Mouse (Mus musculus): ENCODE data around the gene Tcf7l2. TPM values are rescaled to one million over a fixed set of nuclear protein-coding genes. Genes with fewer than 3 reads are reported as not detected.

Tcf7l2 gene
- polyA plus RNA-seq, 2 experiments = 7.8 to 18.4 TPM

DNA sequence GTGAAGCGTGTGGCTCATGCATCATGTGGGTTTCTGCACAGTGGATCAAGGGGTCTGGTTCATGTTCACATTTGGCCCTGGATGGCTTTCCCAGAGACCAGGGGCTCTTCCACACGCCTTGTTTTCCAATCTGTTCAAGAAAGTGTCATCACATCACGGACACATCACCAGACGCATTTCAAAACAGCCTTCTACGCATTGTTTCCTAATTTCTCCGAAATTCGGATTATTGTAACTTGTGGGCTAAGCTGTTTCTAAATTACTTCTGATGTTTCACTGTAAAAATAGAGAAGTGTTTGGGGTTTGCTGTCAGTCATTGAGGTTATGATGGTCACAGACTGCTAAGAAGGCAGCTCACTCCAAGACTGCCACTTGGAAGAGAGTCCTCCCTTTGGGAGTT is 78.6 kb downstream of the Tcf7l2 start:
- H3K27ac ChIP-seq = no peak overlapping the region
- no peak overlapping the region for H3K4me3 ChIP-seq (ENCODE audit: insufficient read depth in 1 of 2, low read depth in 2 of 2, low read length in 2 of 2)
- no peaks in the 10 kb centered on the region; a peak in 1 of 4 replicates for H3K4me1 ChIP-seq (replicated peaks; ENCODE audit: control insufficient read depth in 2 of 2, insufficient read depth in 2 of 2, low read length in 1 of 2)
- WGBS (ENCODE audit: insufficient replicate concordance) = 72% methylated on average over 7 of the region's 7 CpGs
- no peak overlapping the region for H3K9ac ChIP-seq (replicated peaks)
- H3K4me2 ChIP-seq (ENCODE audit: low read depth) = no peak overlapping the region
- no peaks in the 10 kb centered on the region for H3K9me3 ChIP-seq (ENCODE audit: control insufficient read depth, low read length)
- DNase-seq (ENCODE audit: low read depth in 3 of 3, low spot score in 3 of 3) (no peak), ATAC-seq (ENCODE audit: insufficient read depth) (no peak)
- H3K36me3 ChIP-seq (replicated peaks; ENCODE audit: control insufficient read depth, insufficient read depth, low read depth) = no peaks in the 10 kb centered on the region
- TF ChIP-seq EP300 (IDR thresholded peaks at IDR 0.05; ENCODE audit: low read depth) (no peak), CTCF (IDR thresholded peaks at IDR 0.05; ENCODE audit: low read depth) (no peak)
- H3K27me3 ChIP-seq (ENCODE audit: control insufficient read depth, insufficient read depth, low read length) = no peaks in the 10 kb centered on the region

DNA sequence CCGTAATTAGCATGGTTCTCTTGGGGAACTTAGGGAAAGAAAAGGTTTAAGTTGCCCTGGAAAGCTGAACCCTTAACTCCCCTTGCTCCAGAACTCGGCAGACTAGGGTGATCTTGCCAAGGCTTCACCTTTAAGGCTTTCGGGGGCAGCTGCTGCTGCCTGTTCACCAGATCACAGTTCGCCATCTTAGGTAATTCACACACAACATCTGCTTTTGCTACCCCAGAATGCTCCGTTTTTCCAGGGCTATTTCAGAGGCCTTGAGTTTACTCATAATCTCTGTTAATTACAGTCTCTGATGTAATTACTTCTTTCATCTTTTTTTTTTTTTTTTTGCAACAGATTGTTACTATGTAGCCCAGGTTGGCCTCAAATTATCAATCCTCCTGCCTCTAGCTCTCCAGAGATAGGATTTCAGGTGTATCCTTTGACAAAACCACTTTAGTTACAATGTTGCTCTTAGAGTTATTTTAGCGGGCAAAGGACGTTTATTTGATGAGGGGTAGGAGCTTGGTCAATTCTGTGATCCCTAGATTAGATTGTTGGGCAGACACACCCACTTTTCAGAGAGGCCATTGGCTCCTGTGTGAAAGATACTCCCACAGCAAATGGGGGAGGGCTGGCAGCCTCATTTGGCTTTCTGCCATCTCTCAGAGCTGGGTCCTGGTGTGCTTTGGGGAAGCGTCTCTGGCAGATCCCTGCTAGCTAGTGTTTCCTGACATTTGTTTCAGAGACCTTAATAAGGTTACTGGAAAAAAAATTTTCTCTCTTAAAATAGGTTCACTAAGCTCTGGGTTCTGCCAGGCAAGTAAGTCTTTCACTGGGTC is 83.6 kb downstream of the Tcf7l2 start:
- H3K27me3 ChIP-seq (ENCODE audit: control insufficient read depth, insufficient read depth, low read length) = no peaks in the 10 kb centered on the region
- DNase-seq (ENCODE audit: low read depth in 3 of 3, low spot score in 3 of 3) = peak in 2 of 3 experiments; percentile 16 to 17
- H3K27ac ChIP-seq = no peak overlapping the region
- 44% methylated on average over 8 of the region's 8 CpGs for WGBS (ENCODE audit: insufficient replicate concordance)
- no peaks in the 10 kb centered on the region for H3K36me3 ChIP-seq (replicated peaks; ENCODE audit: control insufficient read depth, insufficient read depth, low read depth)
- H3K9me3 ChIP-seq (ENCODE audit: control insufficient read depth, low read length) = no peaks in the 10 kb centered on the region
- H3K9ac ChIP-seq (replicated peaks) = no peak overlapping the region
- ATAC-seq (ENCODE audit: insufficient read depth) = no peak
- TF ChIP-seq EP300 (IDR thresholded peaks at IDR 0.05; ENCODE audit: low read depth) (no peak), CTCF (IDR thresholded peaks at IDR 0.05; ENCODE audit: low read depth) (no peak)
- no peak overlapping the region for H3K4me2 ChIP-seq (ENCODE audit: low read depth)
- H3K4me1 ChIP-seq (replicated peaks; ENCODE audit: control insufficient read depth in 2 of 2, insufficient read depth in 2 of 2, low read length in 1 of 2) = peaks cover 18 to 25% of the 10 kb centered on the region in 2 experiments
- no peak overlapping the region for H3K4me3 ChIP-seq (ENCODE audit: insufficient read depth in 1 of 2, low read depth in 2 of 2, low read length in 2 of 2)

DNA sequence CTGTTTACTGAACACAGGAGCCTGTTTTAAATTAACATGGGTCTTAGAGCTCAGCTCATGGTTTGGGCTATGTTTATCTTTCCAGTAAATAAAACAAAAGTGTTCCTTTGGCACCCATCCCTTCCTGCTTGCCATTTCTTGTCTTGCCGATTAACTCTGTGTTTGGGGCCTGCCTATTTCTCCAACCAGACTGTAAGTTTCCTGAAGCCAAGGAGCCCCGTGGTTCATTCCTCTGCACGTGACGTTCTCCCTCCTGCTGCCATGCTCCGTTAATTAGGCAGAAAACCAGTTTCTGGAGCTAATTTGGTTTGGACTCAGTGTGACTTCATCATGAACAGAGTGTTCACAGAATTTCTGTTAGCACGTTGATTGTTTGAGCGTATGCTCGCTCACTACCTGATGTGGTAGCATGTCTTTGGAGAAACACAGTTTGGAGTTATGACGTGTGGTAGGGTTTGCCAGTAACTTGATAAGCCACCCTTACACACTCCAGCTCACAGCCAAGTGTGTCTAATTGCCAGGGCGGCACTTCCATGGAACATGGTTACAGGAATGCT is 84.4 kb downstream of the Tcf7l2 start:
- ATAC-seq (ENCODE audit: insufficient read depth) = no peak
- H3K9ac ChIP-seq (replicated peaks) = no peak overlapping the region

DNA sequence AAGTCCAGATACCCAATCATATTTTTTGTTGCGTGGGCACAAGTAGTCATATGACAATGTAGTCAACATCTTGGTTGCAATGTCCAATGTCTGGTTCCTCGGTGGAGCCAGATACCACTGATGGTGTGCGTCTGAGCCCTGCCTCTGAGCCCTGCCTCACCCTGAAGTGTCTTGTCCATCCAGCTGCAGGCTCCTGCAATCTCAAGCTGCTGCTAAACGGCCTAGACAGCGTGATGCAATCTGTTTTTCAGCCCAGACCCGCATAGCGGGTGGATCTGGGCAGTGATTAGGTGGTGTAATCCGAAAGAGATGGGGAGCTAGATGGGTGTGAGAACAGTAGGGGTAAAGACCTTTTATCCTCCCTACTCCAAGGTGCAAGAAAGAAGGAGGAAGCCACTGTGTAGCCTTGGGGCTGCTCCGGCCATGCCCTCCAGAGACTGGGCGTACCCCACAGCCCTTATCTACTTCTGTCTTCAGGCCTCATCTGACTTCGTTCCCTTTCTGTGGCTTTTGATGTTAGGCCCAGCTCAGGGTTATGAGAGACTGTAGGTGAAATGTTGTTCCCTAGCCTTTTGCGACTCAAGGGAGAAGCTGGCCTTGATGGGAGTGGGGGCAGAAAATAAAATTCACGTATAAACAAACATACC is 86.1 kb downstream of the Tcf7l2 start:
- DNase-seq (ENCODE audit: low read depth in 3 of 3, low spot score in 3 of 3) (peak; percentile 10 to 13 (median 11)), ATAC-seq (ENCODE audit: insufficient read depth) (peak; percentile 79)
- Histone ChIP-seq H3K36me3 (replicated peaks; ENCODE audit: control insufficient read depth, insufficient read depth, low read depth) (no peaks in the 10 kb centered on the region), H3K4me1 (replicated peaks; ENCODE audit: control insufficient read depth in 2 of 2, insufficient read depth in 2 of 2, low read length in 1 of 2) (peaks cover 18 to 25% of the 10 kb centered on the region in 2 experiments), H3K9me3 (ENCODE audit: control insufficient read depth, low read length) (no peaks in the 10 kb centered on the region), H3K9ac (replicated peaks) (no peak overlapping the region), H3K27me3 (ENCODE audit: control insufficient read depth, insufficient read depth, low read length) (no peaks in the 10 kb centered on the region), H3K4me2 (ENCODE audit: low read depth) (peak overlapping the region; percentile 8; the same call in 1 of the 2 replicates), H3K4me3 (ENCODE audit: insufficient read depth in 1 of 2, low read depth in 2 of 2, low read length in 2 of 2) (no peak overlapping the region), H3K27ac (no peak overlapping the region)
- TF ChIP-seq CTCF (IDR thresholded peaks at IDR 0.05; ENCODE audit: low read depth) (no peak), EP300 (IDR thresholded peaks at IDR 0.05; ENCODE audit: low read depth) (no peak)
- WGBS (ENCODE audit: insufficient replicate concordance) = 28% methylated on average over 13 of the region's 13 CpGs

More for the DNA sequence above, 84.4 kb downstream of the Tcf7l2 start:
- no peaks in the 10 kb centered on the region for H3K27me3 ChIP-seq (ENCODE audit: control insufficient read depth, insufficient read depth, low read length)
- H3K9me3 ChIP-seq (ENCODE audit: control insufficient read depth, low read length) = no peaks in the 10 kb centered on the region
- 73% methylated on average over 10 of the region's 10 CpGs for WGBS (ENCODE audit: insufficient replicate concordance)
- DNase-seq (ENCODE audit: low read depth in 3 of 3, low spot score in 3 of 3) = no peak
- TF ChIP-seq CTCF (IDR thresholded peaks at IDR 0.05; ENCODE audit: low read depth) (no peak), EP300 (IDR thresholded peaks at IDR 0.05; ENCODE audit: low read depth) (no peak)
- H3K4me1 ChIP-seq (replicated peaks; ENCODE audit: control insufficient read depth in 2 of 2, insufficient read depth in 2 of 2, low read length in 1 of 2) = peaks cover 18 to 25% of the 10 kb centered on the region in 2 experiments
- no peak overlapping the region for H3K4me3 ChIP-seq (ENCODE audit: insufficient read depth in 1 of 2, low read depth in 2 of 2, low read length in 2 of 2)
- no peaks in the 10 kb centered on the region for H3K36me3 ChIP-seq (replicated peaks; ENCODE audit: control insufficient read depth, insufficient read depth, low read depth)
- H3K27ac ChIP-seq = no peak overlapping the region
- no peak overlapping the region for H3K4me2 ChIP-seq (ENCODE audit: low read depth)

Measured in liver, embryonic 14.5 days (tissue).